Mouse (Mus musculus): Measurements from ENCODE around the gene Itpr3.

The Itpr3 gene

DNA sequence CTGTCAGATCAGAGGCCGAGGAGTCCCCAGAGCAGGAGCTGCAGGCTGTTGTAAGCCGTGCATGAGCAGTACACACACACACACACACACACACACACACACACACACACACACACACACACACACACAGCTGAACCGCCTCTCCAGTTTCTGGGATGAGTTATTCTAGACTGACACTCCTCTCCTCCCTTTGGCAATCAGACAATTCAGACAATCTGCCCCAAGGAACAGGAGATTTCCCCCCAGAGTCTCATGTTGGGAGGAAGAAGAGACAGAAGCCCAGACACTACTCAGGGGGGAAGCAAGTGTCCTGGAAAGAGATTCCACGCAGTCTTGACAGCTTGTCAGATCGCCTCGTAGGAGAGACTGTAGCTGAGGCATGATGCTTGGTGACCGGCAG is 82.2 kb downstream of the Itpr3 start:
- in situ Hi-C loops (cut with MboI, MseI): no loop called here

DNA sequence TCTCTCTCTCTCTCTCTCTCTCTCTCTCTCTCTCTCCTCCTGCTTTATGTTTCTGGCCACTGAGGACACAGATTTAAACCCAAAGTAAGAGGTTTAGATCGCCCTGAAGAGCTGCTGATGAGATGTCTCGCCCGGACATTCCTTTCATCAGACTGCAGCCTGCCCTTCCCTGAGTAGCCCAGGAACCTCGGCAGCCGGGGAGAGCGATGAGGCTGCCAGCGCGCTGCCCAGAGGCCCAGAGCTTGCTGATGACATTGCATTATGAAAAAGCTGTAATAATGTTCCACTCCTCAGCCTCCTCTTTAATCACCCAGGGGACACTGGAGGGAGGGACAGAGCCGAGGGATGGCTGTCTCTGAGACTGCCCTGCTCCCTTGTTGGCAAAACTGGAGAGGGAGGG is 83.2 kb downstream of the Itpr3 start:
- in situ Hi-C loops (cut with MboI, MseI): no loop called here

DNA sequence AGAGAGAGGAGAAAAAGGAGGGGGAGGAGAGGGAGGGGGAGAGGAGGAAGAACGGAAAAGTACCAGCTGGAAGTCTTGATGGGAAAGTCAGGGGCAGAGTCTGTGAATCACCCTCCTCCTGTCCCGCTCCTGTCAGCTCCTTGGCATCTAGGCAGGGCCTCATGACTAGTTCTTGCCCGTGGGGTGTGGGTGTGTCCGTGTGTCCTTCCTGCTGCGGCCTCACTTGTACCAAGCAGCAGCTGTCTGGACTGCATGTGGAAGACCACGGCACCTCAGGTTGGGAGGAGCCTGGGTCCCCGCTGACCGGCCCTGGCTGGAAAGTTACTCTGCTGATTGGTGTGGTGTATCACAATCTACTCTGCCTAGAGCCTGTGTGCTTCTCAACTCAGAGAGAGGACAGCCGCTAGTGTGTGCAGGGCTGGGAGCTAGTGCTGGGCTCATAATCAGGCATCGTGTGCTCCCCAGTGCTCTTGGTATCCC is 84.9 kb downstream of the Itpr3 start:
- in situ Hi-C loops (cut with MboI, MseI): no loop called here

DNA sequence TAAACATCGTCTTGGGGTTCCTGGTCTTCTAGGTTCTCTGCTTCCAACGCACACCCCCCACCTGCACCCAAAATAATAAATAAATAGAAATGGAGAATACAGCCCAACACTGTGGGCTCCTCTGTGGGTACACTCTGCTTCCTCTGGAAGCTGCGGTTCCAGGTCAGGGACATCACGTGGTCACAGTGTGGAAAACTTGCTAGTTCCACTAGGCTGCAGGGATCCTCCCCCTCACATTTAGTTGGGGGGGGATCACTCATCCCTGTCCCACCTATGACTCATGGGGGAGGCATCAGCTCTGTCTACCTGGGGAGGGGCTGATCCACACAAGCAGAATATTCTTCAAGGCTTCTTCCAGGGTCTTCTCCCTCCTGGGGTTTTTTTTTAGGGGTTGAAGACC is 87.0 kb downstream of the Itpr3 start:
- in situ Hi-C loops (cut with MboI, MseI): no loop called here

DNA sequence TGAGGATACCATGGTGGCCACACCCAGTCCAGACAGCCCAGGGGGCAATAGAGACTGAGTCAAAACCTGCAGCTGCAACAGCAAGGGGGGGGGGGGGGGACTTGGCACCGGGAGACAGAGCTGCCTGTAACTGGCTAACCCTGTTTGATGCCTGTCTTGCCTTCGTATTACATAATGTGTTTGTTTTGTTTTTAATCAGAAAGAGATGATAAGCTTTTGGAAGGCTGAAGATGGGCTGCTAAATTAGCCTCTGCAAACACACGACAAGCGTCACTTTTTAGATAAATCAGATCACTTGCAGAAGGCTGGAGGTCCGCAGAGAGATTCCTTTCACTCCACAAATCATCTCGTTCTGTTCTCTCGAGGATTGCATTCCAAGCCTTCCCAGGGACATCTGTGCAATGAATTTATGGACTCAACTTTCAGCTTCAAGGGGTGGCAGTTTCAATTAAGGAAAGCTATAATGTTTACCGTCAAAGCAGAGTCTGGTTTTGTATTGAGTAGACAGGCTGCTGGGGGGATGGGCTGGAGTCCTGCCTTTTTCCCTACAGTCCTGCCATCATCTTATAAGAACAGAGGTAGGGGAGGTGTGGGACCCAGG is 89.3 kb downstream of the Itpr3 start:
- in situ Hi-C loops (cut with MboI, MseI): no loop called here

DNA sequence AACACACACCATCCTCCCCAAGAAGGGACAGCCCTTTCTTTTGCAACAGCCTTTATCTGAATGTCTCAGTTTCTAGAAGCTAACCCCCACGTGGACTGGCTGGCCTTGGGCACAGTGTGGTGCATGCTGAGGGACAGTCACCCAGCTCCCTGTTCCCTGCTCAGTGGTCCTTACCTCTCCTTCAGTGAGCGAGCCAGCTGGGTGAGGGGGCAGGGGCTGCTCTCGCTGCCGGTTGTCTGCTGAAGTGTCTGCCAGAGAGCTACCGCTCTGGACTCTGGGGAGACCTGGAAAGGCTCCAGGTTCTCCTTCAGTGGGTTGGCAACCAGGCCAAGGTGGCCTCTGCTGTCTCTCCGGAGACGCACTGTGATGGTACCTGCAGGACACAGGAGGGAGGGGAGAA is 93.8 kb downstream of the Itpr3 start:
- in situ Hi-C loops (cut with MboI, MseI): loop anchor here (10.0 to 25.0 kb wide), 2 partner anchors 361 to 1974 kb away; partner anchors contain the start of gene Grm4

DNA sequence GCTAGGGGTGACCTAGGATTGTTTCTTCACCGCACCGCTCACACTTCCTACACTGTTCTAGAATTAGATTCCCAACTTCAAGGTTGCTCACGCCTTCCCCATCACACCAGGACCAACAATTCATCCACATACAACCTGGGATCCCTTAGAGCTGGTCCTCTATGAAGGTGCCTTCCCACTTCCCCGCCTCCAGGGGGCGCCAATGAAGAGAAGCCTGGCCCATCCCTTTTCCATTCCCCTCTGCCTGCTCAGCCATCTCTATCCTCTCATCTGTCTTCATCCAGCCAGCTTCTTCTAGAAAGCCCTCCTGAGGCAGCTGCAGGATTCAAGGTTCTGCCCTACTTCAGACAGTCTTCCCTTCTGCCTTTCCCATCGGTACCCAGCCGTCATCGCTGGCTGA is 94.3 kb downstream of the Itpr3 start:
- in situ Hi-C loops (cut with MboI, MseI): loop anchor here (10.0 to 25.0 kb wide), 2 partner anchors 361 to 1973 kb away; partner anchors contain the start of gene Grm4

DNA sequence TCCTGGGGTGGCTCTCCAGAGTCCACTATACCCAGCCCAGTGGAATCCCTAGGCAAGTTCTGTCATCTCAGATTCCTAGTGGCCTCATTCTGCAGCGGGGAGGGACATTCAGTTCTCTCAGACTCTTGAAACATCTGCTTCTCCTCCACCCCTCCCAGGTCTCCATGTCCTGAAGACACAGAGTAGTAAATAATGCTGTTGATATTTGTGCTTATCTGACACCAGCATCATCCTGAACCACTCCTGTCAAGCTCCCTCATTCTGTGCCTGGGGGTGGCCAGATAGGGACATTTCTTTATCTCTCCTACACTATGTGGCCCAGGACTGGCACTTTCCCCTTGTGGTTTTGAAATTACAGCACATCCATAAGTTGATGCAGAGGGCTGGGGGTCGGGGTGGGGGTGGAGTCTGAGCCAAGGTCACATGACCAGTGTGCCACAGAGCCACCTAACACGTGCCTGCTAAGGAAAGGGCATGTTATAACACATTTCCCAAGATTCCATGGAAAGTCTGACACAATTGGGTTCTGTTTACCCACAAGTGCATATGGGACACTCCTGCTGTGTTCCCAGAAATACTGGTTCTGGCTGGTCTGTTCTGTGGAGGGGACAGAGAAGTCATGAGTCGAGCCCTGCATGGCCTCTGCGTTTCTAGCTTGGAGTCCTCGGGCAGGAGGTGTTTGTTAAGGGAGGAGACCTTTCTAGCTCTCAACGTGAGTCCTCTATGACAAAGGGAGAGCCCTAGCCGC is 96.0 kb downstream of the Itpr3 start:
- in situ Hi-C loops (cut with MboI, MseI): loop anchor here (10.0 to 25.0 kb wide), 2 partner anchors 359 to 1972 kb away; partner anchors contain the start of gene Grm4

DNA sequence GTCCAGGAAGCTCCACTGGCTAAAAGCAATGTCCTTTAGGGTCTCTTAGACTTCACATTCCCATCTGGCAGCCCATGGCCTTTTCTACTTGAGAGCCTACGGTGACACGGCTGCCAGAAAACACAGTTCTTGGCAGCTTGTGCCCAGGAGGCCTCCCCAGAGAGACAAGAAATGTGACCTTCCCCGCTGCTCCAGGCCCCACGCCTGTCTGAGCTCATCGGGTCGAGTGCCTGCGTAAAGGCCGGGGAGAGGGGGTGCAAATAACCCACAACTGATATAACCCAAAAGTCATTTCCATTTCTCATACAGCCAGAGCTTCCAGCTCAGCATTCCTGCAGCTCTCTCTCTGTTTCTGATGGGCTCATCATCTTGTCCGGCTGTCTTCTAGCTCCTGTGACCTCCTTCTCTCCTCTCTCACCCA is 96.7 kb downstream of the Itpr3 start:
- in situ Hi-C loops (cut with MboI, MseI): loop anchor here (10.0 to 25.0 kb wide), 2 partner anchors 359 to 1971 kb away; partner anchors contain the start of gene Grm4

DNA sequence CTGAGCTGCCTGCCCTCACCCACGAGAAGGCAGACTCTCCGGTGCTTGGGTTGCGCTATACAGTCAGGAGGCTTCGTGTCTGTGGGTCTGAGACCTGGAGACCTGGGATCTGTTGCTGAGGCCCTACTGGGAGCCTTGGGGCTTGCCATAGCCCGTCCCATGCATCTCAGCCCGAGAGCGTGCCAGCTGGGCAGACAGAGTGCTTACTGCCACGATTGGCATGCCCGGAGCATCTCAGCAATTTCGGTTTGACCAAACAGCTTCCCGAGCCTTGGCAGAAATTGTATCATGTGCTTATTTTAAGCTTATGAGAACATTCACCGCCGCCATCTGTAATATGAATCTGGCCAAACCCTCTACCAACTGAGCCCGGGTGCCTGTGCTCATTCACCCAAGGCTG is 97.2 kb downstream of the Itpr3 start:
- in situ Hi-C loops (cut with MboI, MseI): loop anchor here (10.0 to 25.0 kb wide), 2 partner anchors 358 to 1971 kb away; partner anchors contain the start of gene Grm4

DNA sequence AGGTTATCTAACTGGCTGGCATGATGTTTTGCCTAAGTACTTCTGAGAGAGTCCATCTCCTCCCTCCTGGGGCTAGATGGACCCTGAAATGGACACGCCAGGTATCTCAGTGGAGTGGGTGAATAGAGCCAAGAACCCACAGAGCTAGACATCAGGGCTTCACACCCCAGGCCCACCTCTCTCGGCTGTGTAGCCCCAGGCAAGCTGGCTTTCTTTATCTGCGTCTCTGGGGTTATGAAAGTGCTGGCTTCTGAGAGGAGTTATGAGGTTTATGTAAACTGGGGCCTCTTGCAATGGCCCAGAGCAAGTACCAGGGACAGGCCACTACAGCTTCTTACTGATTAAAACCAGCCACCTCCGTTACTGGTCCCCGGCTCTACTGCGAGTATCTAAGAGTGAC is 97.8 kb downstream of the Itpr3 start:
- in situ Hi-C loops (cut with MboI, MseI): loop anchor here (10.0 to 25.0 kb wide), 2 partner anchors 357 to 1970 kb away; partner anchors contain the start of gene Grm4

DNA sequence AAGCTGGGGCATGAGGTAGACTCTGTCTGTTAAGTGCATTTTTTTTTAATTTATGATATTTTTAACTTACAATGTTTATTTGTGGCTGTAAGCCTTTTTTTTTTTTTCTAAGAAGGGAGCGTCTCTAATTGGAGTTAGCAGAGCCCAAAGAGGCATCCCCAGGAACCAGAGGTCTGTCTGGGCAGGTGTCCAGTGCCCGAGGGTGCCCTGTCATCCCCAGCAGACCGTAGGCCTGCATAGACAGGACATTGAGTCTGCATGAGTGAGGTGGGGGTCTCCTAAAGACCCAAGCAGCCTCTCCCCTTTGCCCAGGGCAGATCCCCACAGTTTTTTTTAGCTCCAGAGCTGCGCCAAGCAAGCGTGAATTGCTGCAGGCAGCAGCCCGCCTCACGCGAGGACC is 98.6 kb downstream of the Itpr3 start:
- in situ Hi-C loops (cut with MboI, MseI): loop anchor here (10.0 to 25.0 kb wide), 2 partner anchors 357 to 1969 kb away; partner anchors contain the start of gene Grm4

DNA sequence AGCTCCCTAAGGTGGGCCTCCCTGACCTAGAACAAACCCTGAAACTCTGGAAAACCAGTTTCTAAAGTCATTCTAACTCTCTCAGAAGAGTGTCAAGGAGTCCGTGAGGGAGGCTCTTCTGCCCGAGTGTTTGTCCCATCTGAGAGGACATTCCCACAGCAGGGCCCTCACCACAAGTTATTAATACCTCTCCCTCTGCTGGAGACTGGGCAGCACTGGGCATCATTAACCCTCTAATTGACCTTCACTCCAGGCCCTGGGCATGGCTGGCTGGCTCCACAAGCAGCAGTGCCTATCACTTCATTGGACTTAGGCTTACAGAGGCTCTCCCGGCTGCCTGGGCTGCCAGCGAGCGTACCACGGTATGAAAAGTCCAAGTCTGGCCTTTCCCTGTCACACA is 101.3 kb downstream of the Itpr3 start:
- in situ Hi-C loops (cut with MboI, MseI): loop anchor here (10.0 to 25.0 kb wide), 2 partner anchors 354 to 1966 kb away; partner anchors contain the start of gene Grm4

DNA sequence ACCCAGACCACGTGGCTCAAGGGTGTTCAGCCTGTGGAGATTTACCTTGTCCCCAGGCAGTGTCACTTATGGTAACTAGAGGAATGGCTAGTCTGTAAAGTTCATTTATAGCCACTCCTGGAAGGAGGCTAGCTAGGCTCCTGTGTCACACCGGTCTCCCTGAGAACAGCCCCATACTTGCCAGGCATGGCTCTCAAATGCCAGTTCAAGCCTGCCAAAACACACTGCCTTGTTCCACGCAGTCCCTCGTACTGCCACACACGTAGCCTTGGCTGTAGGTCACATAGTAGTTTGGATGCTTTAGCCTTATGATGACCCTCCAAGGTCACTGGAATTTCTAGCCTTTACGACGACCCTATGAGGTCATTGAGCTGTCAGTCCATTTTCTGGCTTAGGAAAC is 102.1 kb downstream of the Itpr3 start:
- in situ Hi-C loops (cut with MboI, MseI): loop anchor here (10.0 to 25.0 kb wide), 2 partner anchors 353 to 1966 kb away; partner anchors contain the start of gene Grm4

DNA sequence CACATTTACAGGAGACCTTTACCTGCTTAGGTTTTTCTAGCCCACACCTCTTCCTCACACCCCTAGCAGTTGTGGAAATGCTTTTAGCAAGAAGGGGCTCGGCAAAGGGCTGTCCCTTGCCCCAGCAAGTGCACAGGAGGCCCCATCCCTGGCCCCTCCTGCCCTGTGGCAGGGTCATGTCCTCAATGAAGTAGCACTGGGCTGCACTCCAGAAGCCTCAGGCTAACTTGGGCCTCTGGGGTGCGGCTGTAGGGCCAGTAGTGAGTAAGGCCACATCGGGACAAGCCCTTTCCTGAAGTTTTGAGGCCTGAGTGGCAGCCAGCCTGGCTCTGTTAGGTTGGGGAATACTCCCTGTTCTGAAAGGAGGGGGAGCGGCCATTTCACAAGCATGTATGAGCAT is 103.8 kb downstream of the Itpr3 start:
- in situ Hi-C loops (cut with MboI, MseI): loop anchor here (25.0 kb wide), 1 partner anchor 351 kb away; the partner anchor contains the start of gene Grm4

DNA sequence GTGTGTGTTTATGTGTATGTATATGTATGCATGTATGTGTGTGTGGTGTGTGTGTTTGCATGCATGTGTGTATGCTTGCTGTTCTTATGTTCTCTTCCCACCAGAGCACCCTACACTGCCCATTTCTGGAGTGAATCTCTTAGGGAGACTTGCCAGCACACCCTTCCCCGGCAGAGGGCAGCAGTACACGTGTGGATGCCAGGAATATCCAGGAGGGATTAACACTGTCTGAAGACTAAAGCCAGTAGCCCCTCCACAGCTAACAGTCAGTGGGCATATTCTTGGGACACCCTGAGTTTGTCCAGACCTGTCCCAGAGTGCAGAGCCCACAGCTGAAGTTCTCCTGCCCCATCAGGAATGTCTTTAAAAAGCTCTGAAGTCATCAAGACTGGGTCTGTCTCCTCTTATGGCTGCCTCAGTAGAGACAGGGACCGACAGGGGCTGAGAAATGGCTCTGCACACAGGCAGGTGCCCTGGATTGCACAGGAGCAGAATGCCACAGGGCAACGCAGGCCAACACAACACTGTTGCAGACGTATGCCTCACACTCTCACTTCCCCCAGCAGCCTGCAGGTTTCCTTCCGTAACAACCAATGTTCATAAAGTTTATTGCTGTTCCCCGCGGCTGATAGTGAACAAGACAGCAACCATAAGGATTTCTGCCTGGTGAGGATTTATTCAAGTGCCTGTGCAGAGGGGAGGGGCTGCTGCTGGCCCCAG is 108.1 kb downstream of the Itpr3 start:
- in situ Hi-C loops (cut with MboI, MseI): loop anchor here (25.0 kb wide), 1 partner anchor 347 kb away; the partner anchor contains the start of gene Grm4

DNA sequence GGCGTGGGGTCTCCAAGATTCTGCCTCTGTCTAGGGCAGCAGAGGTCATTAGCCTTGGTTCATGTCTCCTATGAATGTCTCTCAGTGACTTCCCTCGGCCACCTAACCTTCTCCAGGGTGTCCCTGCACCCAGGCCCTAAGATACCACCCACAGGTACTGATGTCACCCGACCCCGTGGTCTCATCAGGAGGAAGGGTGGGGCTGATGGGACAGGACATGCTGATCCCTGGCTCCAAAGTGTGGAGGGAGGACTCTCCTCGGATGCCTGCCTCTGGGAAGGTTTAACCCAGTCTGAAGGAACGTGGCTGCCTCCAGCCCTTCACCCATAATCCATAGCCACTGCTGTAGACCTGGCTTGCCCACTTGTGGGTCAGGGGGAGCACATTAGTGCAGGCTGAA is 109.8 kb downstream of the Itpr3 start:
- in situ Hi-C loops (cut with MboI, MseI): loop anchor here (25.0 kb wide), 1 partner anchor 345 kb away; the partner anchor contains the start of gene Grm4

DNA sequence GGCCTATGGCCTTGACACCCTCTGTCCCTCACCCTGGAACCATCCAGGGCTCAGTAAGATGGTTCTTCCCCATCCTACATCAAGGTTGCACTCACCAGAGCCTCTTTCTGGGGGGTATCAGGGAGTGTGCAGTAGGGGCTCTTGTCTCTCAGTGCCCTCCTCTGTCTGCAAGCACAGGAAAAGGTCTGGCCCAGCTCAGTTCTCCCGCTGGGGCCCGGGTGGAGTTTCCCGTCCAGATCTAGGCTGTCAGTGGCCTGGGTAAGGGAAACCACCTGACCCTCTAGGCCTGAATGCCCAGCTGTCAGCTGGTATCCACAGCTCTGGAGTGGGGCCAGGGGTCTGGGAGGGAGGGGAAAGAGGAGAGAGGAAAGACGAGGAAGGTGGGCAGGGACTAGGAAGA is 110.4 kb downstream of the Itpr3 start, which contains the start of gene Ip6k3:
Gene Ip6k3, minus strand, starts transcription at position 251 of the 400 bp plus-strand sequence.
- in situ Hi-C loops (cut with MboI, MseI): loop anchor here (25.0 kb wide), 1 partner anchor 345 kb away; the partner anchor contains the start of gene Grm4

DNA sequence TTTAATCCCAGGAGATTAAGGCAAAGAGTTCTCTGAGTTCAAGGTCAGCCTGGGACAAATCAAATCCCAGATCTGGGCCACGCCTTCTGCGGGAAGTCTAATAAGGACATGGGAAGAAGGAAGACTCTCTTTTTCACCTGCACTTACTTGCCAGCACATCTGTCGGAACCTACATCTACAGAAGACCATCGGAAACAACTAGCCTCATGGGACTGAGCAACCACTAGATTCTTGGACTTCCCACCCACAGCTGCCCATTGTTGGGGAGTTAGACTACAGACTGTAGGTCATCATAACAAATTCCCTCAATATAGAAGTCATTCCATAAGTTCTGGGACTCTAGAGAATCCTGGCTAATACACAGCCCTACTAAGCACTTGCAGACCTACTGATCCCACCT is 111.5 kb downstream of the Itpr3 start:
- in situ Hi-C loops (cut with MboI, MseI): loop anchor here (25.0 kb wide), 1 partner anchor 344 kb away; the partner anchor contains the start of gene Grm4

DNA sequence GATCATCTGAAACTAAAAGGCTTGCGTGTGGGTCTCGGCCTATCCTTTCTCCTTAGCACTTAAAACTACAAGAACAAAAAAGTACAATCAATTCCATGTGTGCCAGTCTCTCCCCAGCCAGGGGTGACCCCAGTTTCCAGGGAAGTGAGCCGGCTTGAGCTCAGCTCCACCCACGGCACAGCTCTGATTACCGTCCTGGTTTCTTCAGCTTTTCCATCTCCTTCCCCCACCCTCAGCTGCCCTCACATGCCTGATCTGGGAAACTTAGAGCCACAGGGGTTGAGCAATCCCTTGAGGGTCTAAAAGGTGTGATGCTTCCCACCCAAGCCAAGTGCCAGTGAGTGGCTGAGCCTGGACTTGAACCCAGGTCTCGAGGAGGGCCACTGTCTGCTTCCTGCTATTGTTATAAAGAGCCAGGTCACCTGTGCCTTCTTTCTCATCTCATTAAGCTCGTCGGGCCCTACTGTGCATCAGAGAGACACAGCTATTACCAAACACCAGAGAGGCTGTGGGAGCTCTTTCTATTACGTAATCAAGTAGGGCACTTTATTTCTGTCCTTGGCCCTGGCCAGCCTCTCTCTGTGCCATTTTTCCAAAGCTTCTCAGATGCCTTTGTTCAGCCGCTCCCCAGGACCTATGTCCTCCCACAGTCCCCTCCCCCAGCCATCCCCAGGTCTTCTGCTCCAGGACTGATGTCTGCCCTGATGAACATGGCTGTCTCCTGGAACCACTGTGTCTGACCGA is 113.0 kb downstream of the Itpr3 start:
- in situ Hi-C loops (cut with MboI, MseI): loop anchor here (25.0 kb wide), 1 partner anchor 342 kb away; the partner anchor contains the start of gene Grm4

All from T-helper 1 cell (primary cell).